Mouse (Mus musculus): ENCODE results near the gene Daxx. TPM values are rescaled to one million over a fixed set of nuclear protein-coding genes. Genes with fewer than 3 reads are reported as not detected.

Daxx gene
- total RNA-seq, 2 experiments from 2014 or later, result 29.6 to 32.9 TPM

Small RNAs within 50 kb of the gene (microRNA-seq; reads per million reads assigned to microRNA genes)
- 0 reads per million in 2 experiments for gene Gm27740

Other genes starting within 250 kb of the Daxx start
- gene Hnrnpm, start 222.6 kb upstream of the Daxx start, total RNA-seq (2021), result 100 to 1,000 TPM; 136 to 150 TPM
- 10 to 100 TPM; 86.2 to 87.1 TPM for gene March2, start 190.7 kb upstream of the Daxx start, total RNA-seq (2021)
- gene Rab11b, start 148.9 kb upstream of the Daxx start, total RNA-seq (2021), result 100 to 1,000 TPM; 341 to 345 TPM
- 1 to 10 TPM; 2.6 to 3.5 TPM for gene Angptl4, start 127.6 kb upstream of the Daxx start, total RNA-seq (2021)
- 10 to 100 TPM; 27.6 to 28.8 TPM for gene Kank3, start 98.9 kb upstream of the Daxx start, total RNA-seq (2021)
- 100 to 1,000 TPM; 756 to 834 TPM for gene Rps28, start 84.9 kb upstream of the Daxx start, total RNA-seq (2021)
- 100 to 1,000 TPM; 199 to 208 TPM for gene Ndufa7, start 84.8 kb upstream of the Daxx start, total RNA-seq (2021)
- gene Cd320, start 66.3 kb upstream of the Daxx start, total RNA-seq (2021), result 10 to 100 TPM; 20.4 to 23.3 TPM
- not detected for gene Gm7029, start 35.6 kb upstream of the Daxx start, total RNA-seq (2021)
- 1 to 10 TPM; 1.8 to 2.6 TPM for gene Kifc1, start 18.8 kb upstream of the Daxx start, total RNA-seq (2021)
- under 1 TPM in 1 of 2 experiments, not detected in 1; 0.42 TPM for gene Platr17, start 4.3 kb upstream of the Daxx start, total RNA-seq (2021)
- 10 to 100 TPM; 38.3 to 38.5 TPM for gene Tapbp, start 6.5 kb downstream of the Daxx start, total RNA-seq (2021)
- gene Zbtb22, start 6.5 kb downstream of the Daxx start, total RNA-seq (2021), result 10 to 100 TPM; 34.3 to 34.4 TPM
- gene Rgl2, start 20.1 kb downstream of the Daxx start, total RNA-seq (2021), result 10 to 100 TPM; 61.9 to 63.0 TPM
- gene Pfdn6, start 30.9 kb downstream of the Daxx start, total RNA-seq (2021), result 10 to 100 TPM; 94.9 to 95.8 TPM
- 10 to 100 TPM; 13.2 to 15.5 TPM for gene Wdr46, start 31.2 kb downstream of the Daxx start, total RNA-seq (2021)
- 1 to 10 TPM; 5.1 to 5.2 TPM for gene B3galt4, start 42.1 kb downstream of the Daxx start, total RNA-seq (2021)
- 10 to 100 TPM; 76.1 to 79.8 TPM for gene Vps52, start 46.4 kb downstream of the Daxx start, total RNA-seq (2021)
- 100 to 1,000 TPM; 319 to 336 TPM for gene Rps18, start 46.6 kb downstream of the Daxx start, total RNA-seq (2021)
- gene H2-K1, start 90.9 kb downstream of the Daxx start, total RNA-seq (2021), result 10 to 100 TPM; 25.5 to 26.9 TPM
- gene Ring1, start 115.3 kb downstream of the Daxx start, total RNA-seq (2021), result 10 to 100 TPM; 39.0 to 40.8 TPM
- 10 to 100 TPM; 59.7 to 63.9 TPM for gene H2-Ke6, start 118.6 kb downstream of the Daxx start, total RNA-seq (2021)
- 100 to 1,000 TPM in 1 of 2 experiments, 10 to 100 TPM in 1; 90.7 to 105 TPM for gene Slc39a7, start 122.3 kb downstream of the Daxx start, total RNA-seq (2021)
- 10 to 100 TPM; 77.1 to 85.8 TPM for gene Rxrb, start 122.4 kb downstream of the Daxx start, total RNA-seq (2021)
- gene Col11a2, start 130.0 kb downstream of the Daxx start, total RNA-seq (2021), result 10 to 100 TPM; 22.5 to 23.4 TPM
- not detected for gene H2-Oa, start 182.9 kb downstream of the Daxx start, total RNA-seq (2021)
- gene H2-DMa, start 210.1 kb downstream of the Daxx start, total RNA-seq (2021), result 10 to 100 TPM; 27.4 to 32.5 TPM
- 100 to 1,000 TPM; 184 to 185 TPM for gene Brd2, start 213.2 kb downstream of the Daxx start, total RNA-seq (2021)
- gene H2-DMb2, start 233.9 kb downstream of the Daxx start, total RNA-seq (2021), result 1 to 10 TPM; 1.3 to 1.6 TPM
- gene H2-DMb1, start 243.7 kb downstream of the Daxx start, total RNA-seq (2021), result 1 to 10 TPM; 3.2 to 3.8 TPM